Mouse (Mus musculus): ENCODE measurements around the gene Hba-a2.
A peak's percentile ranks its signal among the peaks of the same experiment; 100 is the strongest.

- TF ChIP-seq CTCF (IDR thresholded peaks at IDR 0.05; ENCODE audit: low read depth) (peak; percentile 98), EP300 (IDR thresholded peaks at IDR 0.05; ENCODE audit: low read depth) (no peak)
Measured at GRCm38 (mm10) chr11:32324609-32325008, 28.3 kb downstream of the Hba-a2 start.
